Mouse (Mus musculus) liver, embryonic 13.5 days (tissue): Measurements from ENCODE around the gene Dmd. TPM values are rescaled to one million over a fixed set of nuclear protein-coding genes. Genes with fewer than 3 reads are reported as not detected.
"Not testable (repeated sequence)": the region's sequence is repeated elsewhere in the genome, so short reads cannot be mapped to it uniquely, and the experiment has no call there.

Source experiments
- ATAC-seq: fragments of 200-750 bp; cut with Nextera tagmentation; 2 replicates; pipeline ENCODE4 v1.8.0; 2017; ENCODE audit warnings: low read depth, mild to moderate bottlenecking, moderate number of reproducible peaks, moderate library complexity
- DNase-seq: peaks from one replicate; pipeline ENCODE4 v3.0.0; 2022
- H3K27ac ChIP-seq: fragments of 300-500 bp; sonication (generic); 2 replicates; pipeline ENCODE4 v1.5.1; 2015; ENCODE audit warnings: moderate library complexity, mild to moderate bottlenecking, inconsistent platforms
- H3K27me3 ChIP-seq: fragments of 300-500 bp; sonication (generic); 2 replicates; pipeline ENCODE4 v1.6.1; 2015; ENCODE audit warnings: mild to moderate bottlenecking, inconsistent platforms
- H3K36me3 ChIP-seq: fragments of 300-500 bp; sonication (generic); 2 replicates; pipeline ENCODE4 v1.6.1; 2015; ENCODE audit warnings: mild to moderate bottlenecking, inconsistent platforms
- H3K4me1 ChIP-seq: fragments of 300-500 bp; sonication (generic); replicated peaks from 2 replicates; pipeline ENCODE4 v1.6.1; 2015; ENCODE audit warnings: inconsistent platforms
- H3K4me2 ChIP-seq: fragments of 300-500 bp; sonication (generic); 2 replicates; pipeline ENCODE4 v1.6.1; 2015; ENCODE audit warnings: inconsistent platforms, mild to moderate bottlenecking, moderate library complexity
- H3K4me3 ChIP-seq: fragments of 300-500 bp; sonication (generic); replicated peaks from 2 replicates; pipeline ENCODE4 v1.5.1; 2015; ENCODE audit warnings: mild to moderate bottlenecking, inconsistent platforms
- H3K9ac ChIP-seq: fragments of 300-500 bp; sonication (generic); 2 replicates; pipeline ENCODE4 v1.6.1; 2015; ENCODE audit warnings: mild to moderate bottlenecking, inconsistent platforms
- H3K9me3 ChIP-seq: fragments of 300-500 bp; sonication (generic); replicated peaks from 2 replicates; pipeline ENCODE4 v1.6.1; 2016; ENCODE audit warnings: inconsistent platforms
- WGBS: fragments of 180-500 bp; shearing (Covaris S2); methylation state at CpG from one replicate; pipeline ENCODE4 v1.1.7; 2015; ENCODE audit not compliant: insufficient replicate concordance; 5-methylcytosine and 5-hydroxymethylcytosine counted together
- polyA plus RNA-seq: library from polyadenylated mRNA; unstranded; fragments of >200 nt; fragmentation: Nextera tagmentation; extraction: Ambion mirVana; gene quantifications from 2 replicates; pipeline ENCODE4 v1.2.1, GENCODE M21; 2015

The Dmd gene
- polyA plus RNA-seq, 1 experiment from 2014 or later = 6.0 TPM

DNA sequence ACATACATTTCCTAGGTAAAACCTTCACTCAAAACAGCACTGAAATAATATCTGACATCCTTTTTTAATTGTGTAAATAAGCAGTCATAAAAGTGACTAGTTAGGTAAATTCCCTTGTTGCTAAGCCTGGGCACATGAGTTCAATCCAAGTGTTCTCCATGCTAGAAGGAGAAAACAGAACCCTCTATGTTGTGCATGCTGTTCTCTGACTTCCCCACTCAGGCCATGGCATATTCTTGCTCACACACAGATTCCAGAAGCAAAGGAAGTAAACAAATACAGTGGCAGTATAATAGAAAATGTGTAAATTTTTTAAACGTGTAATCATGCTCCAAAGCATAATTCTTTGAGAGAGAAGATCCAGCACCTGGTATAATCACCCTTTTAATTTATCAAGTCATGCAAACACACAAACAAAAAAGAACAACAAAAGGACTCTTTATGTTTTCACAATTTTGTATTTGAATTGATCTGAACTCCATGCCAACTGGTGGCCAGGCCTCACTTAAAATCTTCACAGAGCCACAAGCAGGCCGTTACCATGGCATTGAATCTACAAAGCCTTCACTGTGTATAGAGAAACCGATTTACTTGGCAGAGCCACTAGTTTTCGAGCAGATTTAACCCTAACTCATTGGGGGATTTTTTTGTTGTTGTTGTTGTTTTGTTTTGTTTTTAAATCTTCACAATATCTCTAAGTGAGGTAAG, 797.8 kb downstream of the Dmd start:
- no peaks in the 10 kb centered on the region for H3K9me3 ChIP-seq
- no peaks in the 10 kb centered on the region for H3K4me1 ChIP-seq
- WGBS = 38% methylated on average over 4 of the region's 4 CpGs
- no peaks in the 10 kb centered on the region for H3K27me3 ChIP-seq
- H3K27ac ChIP-seq = no peak overlapping the region
- no peak for ATAC-seq
- no peak overlapping the region for H3K9ac ChIP-seq
- no peak for DNase-seq
- no peaks in the 10 kb centered on the region for H3K36me3 ChIP-seq
- no peak overlapping the region for H3K4me2 ChIP-seq
- H3K4me3 ChIP-seq = no peak overlapping the region

- Histone ChIP-seq H3K36me3 (no peaks in the 10 kb centered on the region), H3K9me3 (no peaks in the 10 kb centered on the region), H3K9ac (no peak overlapping the region), H3K4me3 (no peak overlapping the region), H3K4me1 (no peaks in the 10 kb centered on the region), H3K27ac (no peak overlapping the region), H3K4me2 (no peak overlapping the region), H3K27me3 (no peaks in the 10 kb centered on the region)
- ATAC-seq (no peak), DNase-seq (no peak)
Observed at GRCm38 (mm10) chrX:83787406-83787805, 838.7 kb downstream of the Dmd start.

DNA sequence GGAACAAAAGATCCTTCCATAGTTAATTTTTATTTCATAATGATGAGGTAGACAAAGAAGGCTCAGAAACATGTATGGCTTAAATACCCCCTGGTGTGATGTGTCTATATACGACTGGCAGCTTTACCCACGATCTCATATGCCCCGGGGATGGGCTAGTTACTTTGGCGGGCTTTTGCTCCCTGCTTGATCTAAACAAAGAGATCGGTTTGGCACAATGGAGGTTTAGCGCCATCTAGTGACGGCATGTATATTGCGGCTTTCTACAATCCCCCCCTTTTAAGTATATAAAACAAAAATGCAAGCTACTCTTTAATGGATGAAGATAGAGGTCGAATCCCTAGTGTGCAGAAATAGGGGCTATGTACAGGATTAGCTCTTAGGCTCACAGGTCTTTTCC, 918.8 kb downstream of the Dmd start:
- not testable (repeated sequence) for H3K27ac ChIP-seq, ATAC-seq, H3K4me3 ChIP-seq, H3K27me3 ChIP-seq, DNase-seq, H3K9ac ChIP-seq, H3K36me3 ChIP-seq, H3K4me1 ChIP-seq, H3K9me3 ChIP-seq, H3K4me2 ChIP-seq
- 25% methylated on average over 9 of the region's 9 CpGs for WGBS

DNA sequence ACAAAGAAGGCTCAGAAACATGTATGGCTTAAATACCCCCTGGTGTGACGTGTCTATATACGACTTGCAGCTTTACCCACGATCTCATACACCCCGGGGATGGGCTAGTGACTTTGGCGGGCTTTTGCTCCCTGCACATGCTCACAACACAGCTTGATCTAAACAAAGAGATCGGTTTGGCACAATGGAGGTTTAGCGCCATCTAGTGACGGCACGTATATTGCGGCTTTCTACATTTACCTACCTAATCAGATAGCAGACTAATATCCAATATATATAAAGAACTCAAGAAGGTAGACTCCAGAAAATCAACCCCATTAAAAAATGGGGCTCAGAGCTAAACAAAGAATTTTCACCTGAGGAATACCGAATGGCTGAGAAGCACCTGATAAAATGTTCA, 926.7 kb downstream of the Dmd start:
- not testable (repeated sequence) for H3K36me3 ChIP-seq, H3K27me3 ChIP-seq, H3K4me1 ChIP-seq, ATAC-seq, H3K4me2 ChIP-seq, H3K27ac ChIP-seq, H3K9ac ChIP-seq, H3K9me3 ChIP-seq, H3K4me3 ChIP-seq, DNase-seq
- 66% methylated on average over 11 of the region's 11 CpGs for WGBS

- Histone ChIP-seq H3K9ac (no peak overlapping the region), H3K27me3 (no peaks in the 10 kb centered on the region), H3K27ac (no peak overlapping the region), H3K36me3 (no peaks in the 10 kb centered on the region), H3K4me1 (no peaks in the 10 kb centered on the region), H3K4me2 (no peak overlapping the region), H3K4me3 (no peak overlapping the region), H3K9me3 (no peaks in the 10 kb centered on the region)
- no peak for DNase-seq
- no peak for ATAC-seq
- WGBS = 35% methylated on average over 1 of the region's 1 CpGs
Observed at GRCm38 (mm10) chrX:83975895-83976294, 1027.2 kb downstream of the Dmd start.

GRCm38 (mm10) chrX:84001294-84001693, 1052.6 kb downstream of the Dmd start:
- H3K4me3 ChIP-seq = no peak overlapping the region
- H3K4me1 ChIP-seq = no peaks in the 10 kb centered on the region
- no peak overlapping the region for H3K4me2 ChIP-seq
- no peaks in the 10 kb centered on the region for H3K27me3 ChIP-seq
- no peak overlapping the region for H3K27ac ChIP-seq
- no peaks in the 10 kb centered on the region for H3K36me3 ChIP-seq
- peak; percentile 1 for DNase-seq
- 40% methylated on average over 7 of the region's 7 CpGs for WGBS
- ATAC-seq = no peak
- no peak overlapping the region for H3K9ac ChIP-seq
- no peaks in the 10 kb centered on the region for H3K9me3 ChIP-seq

GRCm38 (mm10) chrX:84062431-84062830, 1113.8 kb downstream of the Dmd start:
- H3K4me3 ChIP-seq, H3K9me3 ChIP-seq, H3K9ac ChIP-seq, H3K27ac ChIP-seq, ATAC-seq, H3K4me1 ChIP-seq, H3K27me3 ChIP-seq, H3K36me3 ChIP-seq, DNase-seq, H3K4me2 ChIP-seq: not testable (repeated sequence)
- WGBS = 85% methylated on average over 3 of the region's 3 CpGs

- WGBS = 46% methylated on average over 2 of the region's 2 CpGs
Observed at GRCm38 (mm10) chrX:84165872-84166271, 1217.2 kb downstream of the Dmd start.

GRCm38 (mm10) chrX:84241297-84241859, 1292.7 kb downstream of the Dmd start:
- no peak overlapping the region for H3K9ac ChIP-seq
- H3K4me2 ChIP-seq = no peak overlapping the region
- no peak overlapping the region for H3K27ac ChIP-seq
- H3K4me1 ChIP-seq = no peaks in the 10 kb centered on the region
- no peaks in the 10 kb centered on the region for H3K27me3 ChIP-seq
- WGBS = 46% methylated on average over 2 of the region's 2 CpGs
- DNase-seq = no peak
- ATAC-seq = no peak
- H3K36me3 ChIP-seq = no peaks in the 10 kb centered on the region
- H3K4me3 ChIP-seq = no peak overlapping the region
- no peaks in the 10 kb centered on the region for H3K9me3 ChIP-seq

More at GRCm38 (mm10) chrX:84165872-84166271, 1217.2 kb downstream of the Dmd start:
- H3K9me3 ChIP-seq = no peaks in the 10 kb centered on the region
- H3K27ac ChIP-seq = no peak overlapping the region
- ATAC-seq (no peak), DNase-seq (no peak)
- no peaks in the 10 kb centered on the region for H3K27me3 ChIP-seq
- no peak overlapping the region for H3K4me3 ChIP-seq
- H3K36me3 ChIP-seq = no peaks in the 10 kb centered on the region
- H3K9ac ChIP-seq = no peak overlapping the region
- no peak overlapping the region for H3K4me2 ChIP-seq
- H3K4me1 ChIP-seq = no peaks in the 10 kb centered on the region

DNA sequence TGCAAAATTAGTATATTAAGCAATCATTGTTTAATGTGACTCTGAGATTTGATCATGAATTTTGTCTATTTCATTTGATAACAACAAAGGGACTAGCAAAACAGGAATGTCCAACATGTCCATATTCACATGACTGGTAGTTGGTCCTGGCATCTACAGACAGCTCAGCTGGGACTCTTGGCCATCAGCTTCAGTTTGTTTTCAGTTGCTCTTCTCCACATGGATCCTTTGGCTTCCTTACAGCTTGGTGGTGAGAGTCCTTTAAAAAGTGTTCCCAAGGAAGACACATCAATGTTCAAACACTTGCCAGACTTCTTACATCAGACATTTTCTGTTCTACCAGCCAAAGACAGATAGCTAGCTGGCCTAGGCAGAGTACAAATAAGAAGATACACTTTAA, 1381.9 kb downstream of the Dmd start:
- no peaks in the 10 kb centered on the region for H3K27me3 ChIP-seq
- no peak overlapping the region for H3K27ac ChIP-seq
- H3K9me3 ChIP-seq = no peaks in the 10 kb centered on the region
- no peak for ATAC-seq
- H3K36me3 ChIP-seq = no peaks in the 10 kb centered on the region
- H3K4me2 ChIP-seq = no peak overlapping the region
- no peak for DNase-seq
- H3K4me1 ChIP-seq = no peaks in the 10 kb centered on the region
- H3K4me3 ChIP-seq = no peak overlapping the region
- H3K9ac ChIP-seq = no peak overlapping the region

GRCm38 (mm10) chrX:84332177-84332576, 1383.5 kb downstream of the Dmd start:
- no peak for ATAC-seq
- DNase-seq = no peak
- no peak overlapping the region for H3K27ac ChIP-seq

GRCm38 (mm10) chrX:84364981-84365380, 1416.3 kb downstream of the Dmd start:
- no peak overlapping the region for H3K27ac ChIP-seq
- no peak overlapping the region for H3K4me3 ChIP-seq
- H3K9me3 ChIP-seq = no peaks in the 10 kb centered on the region
- no peaks in the 10 kb centered on the region for H3K36me3 ChIP-seq
- H3K4me1 ChIP-seq = no peaks in the 10 kb centered on the region
- no peak overlapping the region for H3K4me2 ChIP-seq
- H3K9ac ChIP-seq = no peak overlapping the region
- no peaks in the 10 kb centered on the region for H3K27me3 ChIP-seq
- DNase-seq (no peak), ATAC-seq (no peak)

More at GRCm38 (mm10) chrX:84332177-84332576, 1383.5 kb downstream of the Dmd start:
- no peaks in the 10 kb centered on the region for H3K9me3 ChIP-seq
- H3K9ac ChIP-seq = no peak overlapping the region
- no peak overlapping the region for H3K4me2 ChIP-seq
- no peaks in the 10 kb centered on the region for H3K36me3 ChIP-seq
- 80% methylated on average over 1 of the region's 1 CpGs for WGBS
- H3K4me1 ChIP-seq = no peaks in the 10 kb centered on the region
- H3K27me3 ChIP-seq = no peaks in the 10 kb centered on the region
- H3K4me3 ChIP-seq = no peak overlapping the region
